Mouse (Mus musculus): ENCODE results near the gene Olfr49.

- no peak for TF ChIP-seq CTCF (IDR thresholded peaks at IDR 0.05; ENCODE audit: control insufficient read depth, insufficient read depth, low read length)
- no peak for TF ChIP-seq POLR2A (IDR thresholded peaks at IDR 0.05; ENCODE audit: borderline replicate concordance, control insufficient read depth, low read depth, low read length)
Observed at GRCm38 (mm10) chr14:54329201-54329600, 44.5 kb upstream of the Olfr49 start.
